Mouse (Mus musculus) cerebellum, adult 18-20 months (tissue): ENCODE measurements at regions not wholly inside any gene's neighbourhood (a gene's known extent, or its start where the extent isn't known, plus 50 kb on each side); places are given as distances from the start of the nearest gene placed in this dataset.

Experiments
- DNase-seq, 2 experiments: peaks; one replicate each; pipeline ENCODE4 v3.0.0; 2021

DNA sequence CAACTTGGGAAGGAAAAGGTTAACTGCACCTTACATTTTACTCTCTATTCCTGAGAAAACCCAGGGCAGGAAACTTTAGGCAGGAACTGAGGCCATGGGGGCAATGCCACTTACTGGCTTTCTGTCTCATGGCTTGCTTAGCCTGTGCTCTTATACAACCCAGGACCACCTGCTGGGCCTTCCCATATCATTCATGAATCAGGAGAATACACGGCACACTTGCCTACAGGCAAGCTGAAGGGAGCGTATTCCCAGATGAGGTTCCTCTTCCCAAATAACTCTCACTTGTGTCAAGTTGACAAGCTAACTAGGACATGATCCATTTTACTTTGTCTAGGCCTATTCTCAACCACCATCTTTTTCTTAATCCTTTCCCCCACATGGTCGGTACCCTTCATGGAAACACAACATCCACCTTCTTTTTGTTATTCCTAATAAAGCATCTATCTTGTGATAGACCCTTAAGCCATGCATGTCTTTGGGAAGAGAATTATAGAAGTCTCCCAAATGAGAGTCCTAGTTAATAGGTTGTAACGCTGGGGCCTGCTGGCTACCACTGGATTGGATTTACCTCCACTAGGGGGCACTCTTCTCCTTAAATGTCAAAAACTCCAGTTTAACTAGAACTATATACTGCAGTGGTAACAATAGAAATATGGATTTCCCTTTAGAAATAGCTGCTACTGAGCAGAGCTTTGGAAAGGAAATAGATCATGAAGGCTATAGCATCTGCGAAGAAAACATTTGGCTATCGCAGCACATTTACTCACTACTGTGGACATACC, 373.2 kb upstream of the Gm10131 start:
- DNase-seq, result peak; percentile 66 to 68

DNA sequence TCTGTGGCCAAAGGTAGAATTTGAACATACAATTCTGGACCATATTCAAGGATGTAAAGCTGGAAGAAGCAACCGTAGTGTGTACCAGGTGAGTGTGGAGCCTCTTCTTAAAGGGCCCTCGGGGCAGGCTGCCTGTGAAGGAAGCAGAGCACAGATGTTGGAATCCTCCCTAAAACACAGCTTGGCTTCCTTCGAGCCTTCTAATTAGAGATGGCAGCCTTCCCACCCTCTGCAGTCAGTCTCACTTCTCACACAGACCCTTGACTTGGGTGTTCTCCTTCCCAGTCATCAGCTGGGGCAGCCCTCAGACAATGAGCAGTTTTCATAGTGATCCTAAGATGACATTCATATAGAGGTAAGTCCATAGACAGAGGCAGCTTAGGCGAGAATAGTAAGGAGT, 371.7 kb upstream of the Gm10131 start:
- no peak for DNase-seq

DNA sequence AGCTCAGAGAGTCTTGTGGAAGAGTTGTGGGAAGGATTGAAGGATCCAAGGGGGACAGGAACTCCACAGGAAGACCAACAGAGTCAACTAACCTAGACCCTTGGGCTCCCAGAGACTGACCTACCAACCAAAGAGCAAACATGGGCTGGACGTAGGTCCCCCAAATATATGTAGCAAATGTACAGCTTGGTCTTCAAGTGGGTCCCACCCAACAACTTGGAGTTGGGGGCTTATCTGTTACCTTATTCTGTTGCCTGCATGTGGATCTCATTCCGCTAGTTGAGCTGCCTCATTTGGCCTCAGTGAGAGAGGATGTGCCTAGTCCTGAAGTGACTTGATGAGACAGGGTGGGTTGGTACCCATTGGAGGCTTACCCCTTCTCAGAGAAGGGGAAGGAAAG, 371.1 kb upstream of the Gm10131 start:
- DNase-seq, result no peak

DNA sequence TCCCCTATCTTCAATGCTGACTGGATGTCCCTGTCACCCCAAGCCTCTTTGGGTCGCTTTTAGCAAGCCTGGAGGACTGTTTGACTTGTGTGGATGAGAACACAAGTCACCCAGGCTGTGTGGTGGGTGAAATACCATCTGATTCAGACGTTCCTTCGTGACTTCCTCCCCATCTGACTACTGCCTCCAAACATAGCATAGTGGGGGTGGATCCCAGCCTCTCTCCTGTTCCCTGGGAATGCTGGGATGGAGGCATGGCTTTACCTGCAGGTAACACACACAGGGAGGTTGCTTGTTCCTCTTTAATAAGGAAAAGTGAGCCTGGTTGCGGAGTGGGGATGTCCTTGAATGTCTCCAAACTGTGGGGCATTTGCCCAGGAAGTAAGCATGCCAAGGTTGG, 369.0 kb upstream of the Gm10131 start:
- DNase-seq, result no peak

DNA sequence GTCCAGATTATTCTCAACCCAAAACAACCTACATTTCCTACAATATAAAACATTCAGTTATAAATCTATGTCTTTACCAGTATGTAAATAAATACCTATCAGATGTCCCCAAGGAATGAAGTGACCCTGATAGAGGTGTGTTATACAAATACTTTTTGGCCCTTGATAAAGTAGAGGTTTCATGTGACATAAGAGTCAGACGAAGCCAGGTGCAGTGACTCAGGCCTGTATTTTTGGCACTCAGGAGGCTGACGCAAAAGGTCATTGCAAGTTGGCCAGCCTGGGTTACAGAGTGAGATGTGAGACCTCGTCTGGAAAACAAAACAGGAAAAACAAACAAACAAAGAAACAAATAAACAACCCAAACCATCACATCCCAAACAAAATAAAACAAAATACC, 367.4 kb upstream of the Gm10131 start:
- no peak for DNase-seq

DNA sequence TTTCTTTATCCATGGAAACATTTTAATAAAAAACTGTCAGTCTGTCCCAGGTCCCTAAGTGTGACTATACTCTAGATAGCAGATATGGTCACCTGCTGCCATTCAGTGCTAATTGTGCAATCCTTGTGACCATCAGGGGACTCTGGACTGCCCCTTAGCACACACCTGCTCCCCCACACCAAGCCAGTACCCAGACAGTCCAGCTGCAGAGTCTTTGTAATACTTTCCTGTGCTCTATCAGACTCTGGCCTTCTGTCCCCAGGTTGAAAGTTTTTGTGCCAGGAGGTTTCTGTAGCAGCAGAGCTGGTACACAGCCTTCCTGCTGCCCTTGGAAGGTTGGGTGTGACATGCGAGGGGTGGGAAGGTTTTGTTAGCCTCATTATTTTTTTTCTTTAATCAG, 366.9 kb upstream of the Gm10131 start:
- no peak for DNase-seq

DNA sequence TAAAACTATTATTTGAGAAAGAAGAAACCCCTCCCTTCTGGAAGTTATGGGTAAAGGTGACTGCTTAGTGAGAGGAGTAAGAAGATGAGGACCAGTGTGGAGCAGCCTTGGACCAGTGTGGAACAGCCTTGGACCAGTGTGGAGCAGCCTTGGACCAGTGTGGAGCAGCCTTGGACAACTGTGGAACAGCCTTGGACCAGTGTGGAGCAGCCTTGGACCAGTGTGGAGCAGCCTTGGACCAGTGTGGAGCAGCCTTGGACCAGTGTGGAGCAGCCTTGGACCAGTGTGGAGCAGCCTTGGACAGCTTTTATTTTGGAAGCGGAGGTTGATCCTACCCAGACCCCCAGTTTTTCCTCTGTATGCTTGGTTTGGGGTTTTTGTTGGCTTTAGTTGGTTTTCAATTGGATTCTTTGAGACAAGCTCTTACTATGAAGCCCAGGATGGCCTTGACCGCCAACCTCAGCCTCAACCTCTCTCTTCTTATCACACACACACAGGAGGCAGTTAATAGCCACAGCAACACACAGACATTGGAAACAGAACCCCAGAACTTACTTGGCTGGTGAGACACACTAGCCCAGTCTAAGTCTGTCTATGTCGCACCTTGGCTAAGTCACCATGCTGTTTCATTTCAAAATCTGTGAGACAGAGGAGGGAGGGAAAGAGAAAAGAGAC, 364.7 kb upstream of the Gm10131 start:
- DNase-seq, result no peak

DNA sequence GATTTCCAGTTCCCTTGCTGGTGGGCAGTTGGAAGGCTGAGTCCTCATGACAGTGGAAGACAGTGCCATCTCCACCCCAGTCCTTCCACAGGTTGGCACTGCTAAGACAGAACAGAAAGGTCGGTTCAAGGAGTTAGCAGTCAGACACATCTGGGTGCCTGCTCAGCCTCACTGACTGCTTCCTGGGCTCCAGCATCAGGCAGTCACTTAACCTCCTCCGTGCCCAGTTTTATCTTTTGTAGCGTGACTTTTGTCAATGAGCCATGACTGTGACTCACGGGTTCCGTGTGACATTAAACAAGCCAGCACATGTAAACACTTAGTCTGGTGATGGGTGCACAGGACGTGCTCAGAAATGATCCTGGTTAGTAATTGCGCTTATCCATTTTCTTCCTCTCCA, 363.1 kb upstream of the Gm10131 start:
- no peak for DNase-seq

DNA sequence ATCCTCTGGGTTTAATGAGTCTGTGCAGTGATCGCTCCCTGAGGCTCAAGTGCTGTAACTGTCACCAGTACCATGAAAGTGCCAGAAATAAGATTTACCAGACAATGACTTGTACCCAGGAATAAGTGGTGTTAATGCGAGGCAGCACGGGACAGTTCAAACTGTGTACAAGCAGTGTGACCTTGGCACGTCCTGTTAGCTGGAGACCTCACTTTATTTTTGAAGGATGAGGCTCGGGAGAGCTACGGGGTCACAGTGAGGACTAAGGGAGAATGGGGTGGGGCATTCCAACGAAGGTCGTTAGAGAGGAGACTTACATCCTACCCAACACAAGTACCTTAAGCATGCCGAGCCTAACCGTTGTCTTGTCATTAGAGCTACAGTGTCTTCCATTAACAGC, 362.2 kb upstream of the Gm10131 start:
- DNase-seq, result no peak

DNA sequence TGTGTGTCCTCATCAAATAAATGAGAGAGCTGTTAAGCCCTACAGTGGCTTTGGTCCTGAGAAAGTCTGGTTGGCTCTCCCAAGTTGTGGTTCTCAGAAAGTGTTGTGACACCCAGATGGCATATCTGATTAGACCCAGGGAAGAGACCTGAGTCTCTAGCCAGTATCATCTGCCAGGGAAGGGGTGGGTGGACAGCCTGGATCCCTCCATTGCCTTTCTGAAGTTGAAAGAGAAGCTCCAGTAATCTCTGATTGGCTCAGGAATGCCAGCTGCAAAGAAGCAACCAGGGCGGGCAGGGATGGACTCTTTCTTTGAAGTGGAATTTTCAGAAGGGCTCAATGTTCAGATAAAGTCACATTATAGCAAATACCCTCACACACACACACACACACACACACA, 361.8 kb upstream of the Gm10131 start:
- no peak for DNase-seq

DNA sequence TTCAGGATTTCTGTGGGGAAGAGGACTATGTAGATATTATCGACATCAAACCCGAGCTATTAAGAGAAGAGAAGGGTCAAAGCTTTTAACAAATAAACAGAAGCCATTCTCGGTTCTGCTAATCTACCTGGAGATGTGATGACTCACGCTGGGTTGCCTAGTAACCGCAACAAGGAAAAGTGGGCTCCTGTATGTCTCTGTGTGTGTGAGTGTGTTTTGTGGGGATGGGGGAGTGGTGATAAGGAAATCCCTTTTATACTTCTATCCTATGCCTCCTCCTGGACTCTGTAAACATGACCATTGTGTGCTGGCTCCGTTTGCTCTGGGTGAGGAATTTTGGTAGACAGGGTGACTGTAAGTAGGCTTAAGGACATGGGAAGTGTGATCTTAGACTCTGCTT, 361.3 kb upstream of the Gm10131 start:
- DNase-seq, result no peak

DNA sequence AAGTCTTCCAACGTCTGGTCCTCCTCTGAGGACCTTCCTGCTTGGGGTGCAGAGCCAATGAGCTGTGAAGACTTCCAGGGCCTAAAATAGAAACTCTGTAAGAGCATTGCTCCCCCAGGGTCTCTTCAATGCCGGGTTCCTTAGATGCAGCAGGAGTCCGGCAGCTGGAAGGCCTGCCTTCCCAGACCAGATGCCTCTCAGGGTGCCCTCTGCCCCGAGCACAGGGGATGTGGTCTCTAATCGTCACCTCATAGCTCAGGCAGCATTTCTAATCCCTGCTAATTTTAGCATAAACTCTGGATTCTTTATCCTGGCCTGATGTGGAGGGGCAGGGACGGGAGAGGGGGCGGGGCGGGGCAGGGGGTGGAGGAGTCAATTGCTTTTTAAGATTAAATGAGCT, 360.9 kb upstream of the Gm10131 start:
- DNase-seq, result no peak

DNA sequence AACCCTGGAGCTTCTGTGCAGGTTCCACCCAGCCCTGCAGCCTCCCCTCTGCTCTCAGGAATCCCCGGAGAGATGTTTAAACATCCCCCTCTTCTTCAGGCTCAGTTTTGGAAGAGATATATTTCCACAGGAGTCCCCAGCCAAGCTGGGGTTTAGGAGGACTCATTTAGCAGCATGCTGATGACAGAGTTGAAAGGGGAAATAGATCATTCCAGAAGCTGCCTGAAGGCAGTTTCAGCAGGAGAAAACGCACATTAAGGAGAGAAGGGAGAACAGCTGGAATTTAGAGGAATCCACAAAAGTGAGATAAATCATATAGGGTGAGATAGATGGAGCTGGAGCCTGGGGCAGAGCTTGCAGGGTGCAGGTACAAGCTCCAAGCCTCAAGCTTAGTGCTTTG, 357.6 kb upstream of the Gm10131 start:
- DNase-seq, result no peak

DNA sequence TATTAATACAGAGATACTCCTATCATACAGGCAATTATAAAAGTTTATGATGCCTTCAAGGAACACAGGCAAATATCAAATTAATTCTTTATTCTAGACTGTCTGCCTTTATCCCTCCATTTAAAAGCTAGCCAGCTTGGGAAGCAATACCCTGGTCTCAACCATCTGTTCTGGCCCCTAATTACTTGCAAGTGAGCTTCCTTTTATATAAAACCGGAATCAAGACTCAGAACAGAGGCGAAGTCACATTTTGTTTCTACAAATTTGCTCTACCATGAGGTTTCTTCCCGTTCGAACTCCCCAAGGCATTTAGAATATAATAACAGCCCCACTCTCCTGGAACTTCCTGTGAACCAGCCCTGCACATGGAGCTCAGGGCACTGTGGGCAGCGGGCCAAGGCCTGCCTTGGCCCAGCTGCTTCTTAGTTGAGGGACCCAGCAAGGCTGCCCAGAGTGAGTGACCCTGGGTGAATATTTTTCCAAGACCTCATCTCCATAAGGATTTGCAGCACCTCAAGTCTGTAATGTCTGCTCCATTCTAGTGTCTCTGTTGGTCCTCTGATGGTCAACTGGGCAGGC, 355.3 kb upstream of the Gm10131 start:
- no peak for DNase-seq

DNA sequence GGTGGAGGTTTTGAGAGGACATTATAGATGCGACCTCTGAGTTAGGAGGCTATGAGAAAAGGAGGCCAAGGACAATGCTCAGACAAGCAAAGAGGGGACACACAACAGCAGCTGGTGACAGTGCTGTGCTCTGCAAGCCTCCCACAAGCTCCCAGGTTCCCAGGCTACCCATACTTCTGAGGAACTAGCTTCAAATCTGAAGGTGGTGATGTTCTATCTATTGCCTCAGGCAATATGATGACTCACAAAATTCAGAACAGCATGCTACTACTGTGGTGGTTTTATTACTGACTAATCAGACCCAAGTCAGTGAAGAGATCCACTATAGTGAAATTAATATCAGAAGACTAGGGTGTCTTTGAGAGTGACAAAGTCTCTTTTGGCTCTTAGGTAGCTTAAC, 353.9 kb upstream of the Gm10131 start:
- no peak for DNase-seq

DNA sequence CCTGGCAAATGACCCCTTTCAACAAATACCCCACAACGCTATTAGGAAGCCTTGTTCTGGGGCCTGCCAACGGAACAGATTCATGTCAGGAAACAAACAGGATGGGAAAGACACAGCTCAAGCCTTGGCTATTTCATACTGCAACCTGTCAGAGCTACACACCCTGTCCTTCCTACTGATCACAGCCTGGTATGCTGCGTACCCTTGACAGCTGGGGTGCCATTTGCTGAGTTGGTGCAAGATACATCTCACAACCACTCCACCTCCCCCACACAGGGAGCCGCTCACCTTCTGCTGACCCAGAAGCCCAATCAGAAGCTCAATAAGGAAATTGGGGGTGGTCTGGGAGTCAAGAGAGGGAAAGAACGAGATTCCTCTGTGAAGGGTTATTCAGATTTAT, 350.7 kb upstream of the Gm10131 start:
- DNase-seq, result no peak

DNA sequence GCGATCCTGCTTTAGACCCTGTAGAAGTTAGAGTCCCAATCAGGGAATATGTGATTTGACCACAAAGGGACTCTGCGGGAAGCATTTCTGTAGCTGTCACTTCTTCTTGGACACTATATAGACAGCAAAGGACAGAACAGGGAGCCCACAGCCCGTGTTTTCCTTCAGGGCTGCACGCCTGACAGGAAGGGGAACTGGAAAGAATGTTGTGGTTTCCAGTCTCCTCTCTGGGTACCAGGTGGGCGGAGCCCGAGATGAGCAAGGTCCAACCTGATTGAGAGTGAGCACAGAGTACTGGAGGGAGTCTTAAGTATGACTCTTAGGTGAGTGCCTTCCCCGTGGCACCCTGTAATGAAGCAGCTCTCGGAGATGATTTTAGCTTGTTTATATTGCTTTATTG, 346.8 kb upstream of the Gm10131 start:
- DNase-seq, result no peak

DNA sequence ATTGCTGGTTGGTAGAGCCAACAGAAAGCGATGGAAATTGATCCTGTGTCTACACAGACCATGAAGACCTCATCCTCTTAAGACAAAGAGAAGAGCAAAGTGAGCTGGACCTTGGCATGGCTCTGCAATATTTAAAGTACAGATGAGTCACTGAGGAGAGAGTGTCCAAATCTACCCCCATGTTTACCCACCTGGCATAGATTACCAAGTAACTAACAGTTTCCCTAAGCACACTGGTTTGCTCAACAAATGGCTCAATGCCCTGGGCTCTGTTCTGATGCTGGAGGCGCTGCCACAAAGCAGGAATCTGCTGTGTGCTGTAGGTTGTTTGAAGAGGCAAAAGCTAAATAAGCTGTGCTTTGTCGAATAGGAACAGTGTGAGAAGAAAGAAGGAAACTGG, 345.0 kb upstream of the Gm10131 start:
- DNase-seq, result no peak

DNA sequence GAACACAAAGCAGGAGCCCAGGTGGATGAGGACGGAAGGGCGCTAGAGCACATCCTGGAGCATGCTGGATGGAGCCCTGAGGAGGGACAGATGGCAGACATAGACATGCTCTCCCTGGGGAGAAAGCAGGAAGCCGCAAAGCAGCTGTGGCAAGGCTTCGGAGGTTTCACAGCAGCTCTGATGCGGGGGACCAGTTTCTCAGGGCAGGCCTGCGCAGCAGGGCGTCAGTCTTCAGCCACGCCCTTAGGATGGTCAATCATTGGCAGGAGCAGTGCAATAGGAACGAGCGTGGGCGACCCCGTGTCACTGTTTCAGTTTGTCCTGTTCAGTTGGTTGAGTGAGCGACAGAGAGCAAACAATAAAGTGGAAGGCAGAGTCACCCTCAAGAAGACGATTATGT, 343.8 kb upstream of the Gm10131 start:
- no peak for DNase-seq

DNA sequence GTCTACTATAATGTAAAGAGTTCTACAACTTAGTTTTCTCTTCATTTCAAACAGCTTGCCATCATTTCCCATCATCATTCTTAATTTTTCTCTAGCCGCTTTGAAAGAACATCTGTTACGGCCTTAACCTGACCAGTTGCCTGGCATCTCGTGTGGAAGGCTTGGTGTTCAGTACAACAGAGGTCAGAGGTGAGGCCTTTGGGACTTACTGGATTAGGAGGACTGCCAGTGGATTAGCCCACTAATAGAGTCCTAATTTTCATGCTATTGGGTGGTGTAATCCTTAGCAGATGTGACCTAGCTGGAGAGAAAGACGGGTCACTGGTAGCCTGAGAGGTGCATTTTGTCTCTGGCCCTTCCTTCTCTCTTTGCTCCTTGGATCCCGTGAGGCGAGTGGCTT, 341.3 kb upstream of the Gm10131 start:
- no peak for DNase-seq

DNA sequence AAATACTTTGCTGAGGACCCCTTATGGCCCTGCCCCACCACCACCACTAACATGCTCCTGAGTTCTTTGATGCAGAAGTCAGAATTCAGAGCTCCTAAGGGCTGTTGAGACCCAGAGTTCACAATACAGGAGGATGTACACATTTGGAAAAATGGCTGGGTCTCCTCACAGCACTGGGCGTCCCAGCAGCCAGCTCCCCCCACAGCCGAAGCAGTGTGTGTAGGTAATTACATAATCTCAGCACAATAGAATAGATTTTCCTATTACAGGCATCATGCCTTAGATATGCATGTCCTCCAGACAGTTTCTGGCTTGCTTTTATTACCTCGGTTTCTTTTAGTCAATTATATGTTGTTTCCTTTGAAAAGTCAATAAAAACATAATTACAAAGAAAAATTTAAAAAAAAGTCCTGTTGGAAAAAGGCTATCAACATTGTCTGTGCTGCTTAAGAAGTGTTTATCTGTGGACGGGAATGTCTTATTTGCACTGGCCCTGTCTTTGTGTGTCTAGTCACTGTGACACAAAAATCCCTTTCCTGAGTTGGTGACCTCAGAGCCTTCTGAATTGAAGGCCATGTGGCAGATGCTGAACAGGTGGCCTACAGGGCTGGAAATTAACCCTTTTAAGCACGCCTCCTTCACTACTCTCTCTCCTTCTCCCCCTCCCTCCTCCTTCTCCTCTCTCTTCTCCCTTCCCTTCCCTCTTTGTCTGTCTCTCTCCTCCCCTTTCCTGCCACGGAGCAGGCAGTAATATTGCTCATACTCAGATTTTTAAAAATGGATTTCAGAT, 339.9 kb upstream of the Gm10131 start:
- no peak for DNase-seq

DNA sequence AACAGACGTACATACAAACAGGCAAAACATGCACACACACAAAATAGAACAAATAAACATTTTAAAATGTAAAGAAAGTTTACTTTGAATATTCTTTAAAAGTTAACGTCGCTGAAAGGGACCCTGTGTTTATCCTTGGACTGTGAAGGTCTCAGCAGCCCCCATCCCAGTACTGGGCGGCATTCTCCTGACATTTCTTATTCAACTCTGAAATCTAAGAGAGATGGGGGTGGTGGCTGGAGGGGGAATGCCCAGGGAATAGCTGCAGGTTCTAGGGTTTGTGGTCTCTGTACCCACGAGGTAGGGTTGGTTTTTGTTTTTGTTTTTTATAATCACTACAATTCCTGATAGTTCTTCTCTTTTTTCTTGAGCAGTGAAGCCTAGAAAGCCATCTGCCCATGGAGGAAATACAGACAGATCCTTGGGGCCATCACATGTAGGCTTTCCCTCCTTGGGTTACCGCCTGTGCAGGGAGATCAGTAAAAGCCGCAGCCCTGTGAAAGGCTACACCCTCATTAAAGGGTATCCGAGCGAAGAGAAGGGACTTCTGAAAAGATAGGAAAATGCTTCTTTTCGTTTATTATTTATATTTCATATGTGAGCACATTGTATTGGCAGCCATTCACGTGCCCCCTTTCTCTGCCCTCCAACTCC, 338.0 kb upstream of the Gm10131 start:
- no peak for DNase-seq
